Mouse (Mus musculus): ENCODE results near the gene Aanat. TPM values are rescaled to one million over a fixed set of nuclear protein-coding genes. Genes with fewer than 3 reads are reported as not detected.
A peak's percentile ranks its signal among the peaks of the same experiment; 100 is the strongest.

The Aanat gene
- total and polyA plus RNA-seq, 3 experiments, result not detected

DNA sequence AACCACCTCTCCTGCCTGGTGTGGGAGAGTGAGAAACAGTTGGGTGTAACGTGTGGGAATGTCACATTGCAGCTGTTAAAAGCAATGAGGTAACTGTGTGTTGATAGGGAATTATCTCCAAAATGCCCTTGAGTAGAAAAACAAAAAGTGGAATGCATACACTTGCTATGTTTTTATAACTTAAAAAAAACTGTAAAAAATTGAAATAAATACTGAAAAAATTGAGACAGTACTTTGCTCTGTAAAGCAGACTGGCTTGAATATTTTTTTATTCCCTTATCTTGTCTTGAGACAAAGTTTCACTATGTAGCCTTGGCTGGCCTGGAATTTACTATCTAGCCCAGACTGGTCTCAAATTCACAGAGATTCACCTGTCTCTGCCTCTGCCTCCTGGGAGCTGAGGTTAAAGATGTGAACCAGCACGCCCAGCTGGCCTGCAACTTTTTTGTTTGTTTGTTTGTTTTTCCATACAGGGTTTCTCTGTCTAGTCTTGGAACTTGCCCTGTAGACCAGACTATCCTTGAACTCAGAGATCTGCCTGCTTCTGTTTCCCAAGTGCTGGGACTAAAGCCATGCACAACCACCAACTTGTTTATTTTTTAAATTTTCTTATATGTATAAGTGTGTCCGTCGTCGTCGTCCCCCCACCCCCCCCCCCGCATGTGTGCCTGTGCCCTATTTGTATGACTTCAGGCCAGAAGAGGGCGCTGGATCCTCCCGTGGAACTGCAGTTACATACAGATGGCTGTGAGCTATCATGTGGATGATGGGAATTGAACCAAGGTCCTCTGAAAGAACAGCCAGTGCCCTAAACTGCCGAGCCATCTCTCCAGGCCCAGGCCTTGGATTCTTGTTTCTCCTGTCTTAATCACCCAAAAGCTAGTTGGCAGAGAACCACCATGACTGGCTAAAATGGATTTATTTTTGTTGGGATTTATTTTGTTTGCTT lies 41.1 kb downstream of the Aanat start:
- Histone ChIP-seq H3K4me1 (ENCODE audit: control insufficient read depth in 1 of 2, insufficient read depth in 2 of 2, low read length in 2 of 2) (peaks cover 15 to 37% of the 10 kb centered on the region in 2 experiments), H3K9ac (ENCODE audit: control insufficient read depth, low read depth, low read length, poor library complexity, severe bottlenecking) (peak overlapping the region; percentile 48), H3K27me3 (ENCODE audit: control insufficient read depth in 1 of 2, insufficient read depth in 2 of 2, low read length in 2 of 2) (no peaks in the 10 kb centered on the region), H3K9me3 (replicated peaks; ENCODE audit: insufficient read depth, low read length) (no peaks in the 10 kb centered on the region), H3K36me3 (ENCODE audit: control insufficient read depth in 1 of 2, insufficient read depth in 2 of 2, low read length in 2 of 2) (peaks cover 0 to 7% of the 10 kb centered on the region in 2 experiments; a peak in 1 of 4 replicates), H3K27ac (ENCODE audit: control insufficient read depth, low read depth, low read length) (peak overlapping the region; percentile 40), H3K4me3 (ENCODE audit: control insufficient read depth in 1 of 2, insufficient read depth in 1 of 2, low read depth in 2 of 2, low read length in 2 of 2) (peak overlapping the region; percentile 41 to 45), H3K79me2 (ENCODE audit: control insufficient read depth, insufficient read depth, low read length, poor library complexity) (peaks cover 6% of the 10 kb centered on the region; the same call in 1 of the 2 replicates)
- peak; percentile 88 for DNase-seq (ENCODE audit: low read depth, low spot score)
- no peak; a peak in 1 of 4 replicates for TF ChIP-seq USF2 (IDR thresholded peaks at IDR 0.05; ENCODE audit: borderline replicate concordance in 1 of 2, insufficient read depth in 1 of 2, low read depth in 1 of 2, low read length in 2 of 2)
- no peak for TF ChIP-seq UBTF (IDR thresholded peaks at IDR 0.05; ENCODE audit: borderline replicate concordance, insufficient read depth, low read depth, low read length)
- TF ChIP-seq TCF12 (IDR thresholded peaks at IDR 0.05; ENCODE audit: low read depth, low read length), result no peak
- TF ChIP-seq MYC (IDR thresholded peaks at IDR 0.05; ENCODE audit: low read depth, low read length), result peak; percentile 25; the same call in 1 of the 2 replicates
- peak; percentile 59 for TF ChIP-seq ETS1 (IDR thresholded peaks at IDR 0.05; ENCODE audit: low read depth, low read length)
- peak; percentile 50; the same call in 1 of the 2 replicates for TF ChIP-seq MAZ (IDR thresholded peaks at IDR 0.05; ENCODE audit: low read depth, low read length)
- 0 out of 2 replicates have a peak, but pooled peaks have one; percentile 38 for TF ChIP-seq CHD1 (IDR thresholded peaks at IDR 0.05; ENCODE audit: low read depth, low read length)
- TF ChIP-seq KAT2A (conservative IDR thresholded peaks at IDR 0.05; ENCODE audit: low read depth, low read length), result no peak
- TF ChIP-seq ZNF384 (IDR thresholded peaks at IDR 0.05; ENCODE audit: low read depth, low read length), result peak; percentile 69
- TF ChIP-seq GATA1 (IDR thresholded peaks at IDR 0.05; ENCODE audit: low read depth, low read length), result peak; percentile 59; the same call in 1 of the 2 replicates
- peak; percentile 37 to 80 (median 70) for TF ChIP-seq CTCF (IDR thresholded peaks at IDR 0.05 in 2 of 3, conservative IDR thresholded peaks at IDR 0.05 in 1 of 3; ENCODE audit: control insufficient read depth in 1 of 3, insufficient read depth in 1 of 3, low read depth in 2 of 3, low read length in 3 of 3, poor library complexity in 1 of 3, severe bottlenecking in 1 of 3)
- no peak for TF ChIP-seq POLR2AphosphoS5 (IDR thresholded peaks at IDR 0.05; ENCODE audit: borderline replicate concordance, low read depth, low read length)
- peak; percentile 42 for TF ChIP-seq RCOR1 (IDR thresholded peaks at IDR 0.05; ENCODE audit: low read depth, low read length)
- TF ChIP-seq BHLHE40 (IDR thresholded peaks at IDR 0.05; ENCODE audit: borderline replicate concordance, low read depth, low read length), result no peak
- TF ChIP-seq RAD21 (IDR thresholded peaks at IDR 0.05; ENCODE audit: low read depth, low read length), result peak; percentile 6; the same call in 1 of the 2 replicates
- peak; percentile 70 for TF ChIP-seq MXI1 (IDR thresholded peaks at IDR 0.05; ENCODE audit: low read depth, low read length)
- TF ChIP-seq SMC3 (IDR thresholded peaks at IDR 0.05; ENCODE audit: low read depth, low read length), result peak; percentile 40
- TF ChIP-seq NRF1 (IDR thresholded peaks at IDR 0.05; ENCODE audit: insufficient read depth, low read depth, low read length, poor library complexity, severe bottlenecking), result no peak
- peak; percentile 62 for TF ChIP-seq SIN3A (IDR thresholded peaks at IDR 0.05; ENCODE audit: low read length)
- no peak for TF ChIP-seq TAL1 (IDR thresholded peaks at IDR 0.05; ENCODE audit: low read length)
